Mouse (Mus musculus) liver, embryonic 16.5 days (tissue): ENCODE measurements around the gene Atp5g2. TPM values are rescaled to one million over a fixed set of nuclear protein-coding genes. Genes with fewer than 3 reads are reported as not detected.
A peak's percentile ranks its signal among the peaks of the same experiment; 100 is the strongest.

Source experiments
- ATAC-seq: fragments of 200-750 bp; cut with Nextera tagmentation; 2 replicates; pipeline ENCODE4 v1.8.0; 2017; ENCODE audit warnings: low read depth, mild to moderate bottlenecking, moderate number of reproducible peaks, moderate library complexity
- H3K27ac ChIP-seq: fragments of 300-500 bp; sonication (generic); 2 replicates; pipeline ENCODE4 v1.5.1; 2014; ENCODE audit warnings: mild to moderate bottlenecking, low read length
- H3K27me3 ChIP-seq: fragments of 300-500 bp; sonication (generic); 2 replicates; pipeline ENCODE4 v1.6.1; 2014; ENCODE audit warnings: low read depth, low read length, mixed read lengths; ENCODE audit not compliant: control insufficient read depth, insufficient read depth
- H3K36me3 ChIP-seq: fragments of 300-500 bp; sonication (generic); 2 replicates; pipeline ENCODE4 v1.6.1; 2014; ENCODE audit warnings: mild to moderate bottlenecking; ENCODE audit not compliant: control insufficient read depth, insufficient read depth
- H3K4me1 ChIP-seq: fragments of 300-500 bp; sonication (generic); 2 replicates; pipeline ENCODE4 v1.6.1; 2014; ENCODE audit warnings: low read depth, low read length, mixed read lengths; ENCODE audit not compliant: control insufficient read depth
- H3K4me2 ChIP-seq: fragments of 300-500 bp; sonication (generic); 2 replicates; pipeline ENCODE4 v1.6.1; 2014; ENCODE audit warnings: low read depth, low read length, mixed read lengths
- H3K4me3 ChIP-seq: fragments of 300-500 bp; sonication (generic); 2 replicates; pipeline ENCODE4 v1.5.1; 2014; ENCODE audit warnings: low read depth, mild to moderate bottlenecking, low read length
- H3K9ac ChIP-seq: fragments of 300-500 bp; sonication (generic); 2 replicates; pipeline ENCODE4 v1.6.1; 2014; ENCODE audit warnings: low read depth, low read length
- H3K9me3 ChIP-seq: fragments of 300-500 bp; sonication (generic); replicated peaks from 2 replicates; pipeline ENCODE4 v1.6.1; 2016; ENCODE audit warnings: low read length; ENCODE audit not compliant: control insufficient read depth
- WGBS: fragments of 180-500 bp; shearing (Covaris S2); extraction: QIAGEN DNeasy Blood & Tissue Kit; methylation state at CpG from one replicate; pipeline ENCODE4 v1.1.7; 2014; ENCODE audit not compliant: insufficient replicate concordance; 5-methylcytosine and 5-hydroxymethylcytosine counted together
- polyA plus RNA-seq: library from polyadenylated mRNA; unstranded; fragments of >200 nt; fragmentation: Nextera tagmentation; extraction: Ambion mirVana; gene quantifications from 2 replicates; pipeline ENCODE4 v1.2.1, GENCODE M21; 2015

Atp5g2 gene
- polyA plus RNA-seq, 1 experiment from 2014 or later = 26.0 TPM

GRCm38 (mm10) chr15:102698193-102698592 is 26.0 kb upstream of the Atp5g2 start:
- Histone ChIP-seq H3K36me3 (no peaks in the 10 kb centered on the region), H3K27me3 (peaks cover 52% of the 10 kb centered on the region), H3K4me2 (no peak overlapping the region), H3K4me1 (no peaks in the 10 kb centered on the region; the same call in 1 of the 2 replicates), H3K9me3 (no peaks in the 10 kb centered on the region), H3K9ac (no peak overlapping the region), H3K27ac (no peak overlapping the region), H3K4me3 (no peak overlapping the region)
- ATAC-seq = no peak
- 2% methylated on average over 11 of the region's 11 CpGs for WGBS

- Histone ChIP-seq H3K9ac (no peak overlapping the region), H3K9me3 (no peaks in the 10 kb centered on the region), H3K36me3 (no peaks in the 10 kb centered on the region), H3K4me2 (no peak overlapping the region), H3K27ac (no peak overlapping the region), H3K4me1 (no peaks in the 10 kb centered on the region; the same call in 1 of the 2 replicates), H3K4me3 (no peak overlapping the region), H3K27me3 (peaks cover 65% of the 10 kb centered on the region)
- 41% methylated on average over 3 of the region's 3 CpGs for whole genome bisulfite sequencing
- ATAC-seq = no peak
Observed at GRCm38 (mm10) chr15:102696899-102697298, 24.7 kb upstream of the Atp5g2 start.

GRCm38 (mm10) chr15:102693600-102693999 is 21.4 kb upstream of the Atp5g2 start:
- no peaks in the 10 kb centered on the region; the same call in 1 of the 2 replicates for H3K4me1 ChIP-seq
- 4% methylated on average over 11 of the region's 11 CpGs for WGBS
- no peaks in the 10 kb centered on the region for H3K9me3 ChIP-seq
- H3K9ac ChIP-seq = no peak overlapping the region
- peak; percentile 24; the same call in 1 of the 2 replicates for ATAC-seq
- H3K27me3 ChIP-seq = peaks cover 85% of the 10 kb centered on the region
- H3K4me2 ChIP-seq = no peak overlapping the region
- H3K4me3 ChIP-seq = no peak overlapping the region
- no peaks in the 10 kb centered on the region for H3K36me3 ChIP-seq
- no peak overlapping the region for H3K27ac ChIP-seq

- under 1% methylated on average over 32 of the region's 32 CpGs for WGBS
- peak overlapping the region; percentile 40 for H3K4me3 ChIP-seq
- H3K4me1 ChIP-seq = no peaks in the 10 kb centered on the region; the same call in 1 of the 2 replicates
- ATAC-seq = no peak
- peak overlapping the region; percentile 64 for H3K4me2 ChIP-seq
- no peak overlapping the region for H3K27ac ChIP-seq
- no peaks in the 10 kb centered on the region for H3K9me3 ChIP-seq
- H3K9ac ChIP-seq = no peak overlapping the region
- H3K36me3 ChIP-seq = no peaks in the 10 kb centered on the region
- H3K27me3 ChIP-seq = peaks cover 79% of the 10 kb centered on the region
Observed at GRCm38 (mm10) chr15:102692991-102693411, 20.8 kb upstream of the Atp5g2 start.

GRCm38 (mm10) chr15:102692321-102692804 is 20.2 kb upstream of the Atp5g2 start:
- Histone ChIP-seq H3K9me3 (no peaks in the 10 kb centered on the region), H3K36me3 (no peaks in the 10 kb centered on the region), H3K4me1 (no peaks in the 10 kb centered on the region; the same call in 1 of the 2 replicates), H3K4me3 (peak overlapping the region; percentile 40), H3K4me2 (peak overlapping the region; percentile 64), H3K27ac (no peak overlapping the region), H3K27me3 (peaks cover 75% of the 10 kb centered on the region), H3K9ac (no peak overlapping the region)
- no peak for ATAC-seq
- WGBS = 2% methylated on average over 26 of the region's 26 CpGs

- WGBS = 27% methylated on average over 4 of the region's 4 CpGs
- peaks cover 18% of the 10 kb centered on the region for H3K27me3 ChIP-seq
- no peak for ATAC-seq
Observed at GRCm38 (mm10) chr15:102685791-102686190, 13.6 kb upstream of the Atp5g2 start.

GRCm38 (mm10) chr15:102683670-102684069 is 11.5 kb upstream of the Atp5g2 start:
- no peak overlapping the region for H3K27ac ChIP-seq
- WGBS = 20% methylated on average over 1 of the region's 1 CpGs
- H3K4me1 ChIP-seq = no peaks in the 10 kb centered on the region
- H3K4me2 ChIP-seq = no peak overlapping the region
- no peak for ATAC-seq
- peaks cover 7% of the 10 kb centered on the region for H3K27me3 ChIP-seq
- no peak overlapping the region for H3K9ac ChIP-seq
- H3K9me3 ChIP-seq = no peaks in the 10 kb centered on the region
- no peaks in the 10 kb centered on the region for H3K36me3 ChIP-seq
- no peak overlapping the region for H3K4me3 ChIP-seq

More at GRCm38 (mm10) chr15:102685791-102686190, 13.6 kb upstream of the Atp5g2 start:
- Histone ChIP-seq H3K36me3 (no peaks in the 10 kb centered on the region), H3K4me1 (no peaks in the 10 kb centered on the region), H3K4me3 (no peak overlapping the region), H3K9ac (no peak overlapping the region), H3K4me2 (no peak overlapping the region), H3K27ac (no peak overlapping the region), H3K9me3 (no peaks in the 10 kb centered on the region)

- WGBS = 65% methylated on average over 2 of the region's 2 CpGs
- no peak for ATAC-seq
- no peaks in the 10 kb centered on the region for H3K9me3 ChIP-seq
Observed at GRCm38 (mm10) chr15:102676345-102676744, 4.2 kb upstream of the Atp5g2 start.

GRCm38 (mm10) chr15:102673548-102673947 is 1.4 kb upstream of the Atp5g2 start:
- Histone ChIP-seq H3K4me1 (peaks cover 13% of the 10 kb centered on the region), H3K4me3 (peak overlapping the region; percentile 19; the same call in 1 of the 2 replicates), H3K27me3 (peaks cover 31% of the 10 kb centered on the region), H3K27ac (no peak overlapping the region), H3K36me3 (no peaks in the 10 kb centered on the region), H3K4me2 (no peak overlapping the region), H3K9ac (no peak overlapping the region), H3K9me3 (no peaks in the 10 kb centered on the region)
- 18% methylated on average over 10 of the region's 10 CpGs for WGBS
- no peak for ATAC-seq

More at GRCm38 (mm10) chr15:102676345-102676744, 4.2 kb upstream of the Atp5g2 start:
- Histone ChIP-seq H3K27ac (no peak overlapping the region), H3K9ac (no peak overlapping the region), H3K4me1 (peaks cover 2% of the 10 kb centered on the region), H3K27me3 (peaks cover 28% of the 10 kb centered on the region), H3K4me2 (no peak overlapping the region), H3K4me3 (no peak overlapping the region), H3K36me3 (no peaks in the 10 kb centered on the region)
